Mouse (Mus musculus) left cerebral cortex, adult 2 months (tissue): ENCODE measurements around the gene Adgrb2. TPM values are rescaled to one million over a fixed set of nuclear protein-coding genes. Genes with fewer than 3 reads are reported as not detected.

Source experiments
- DNase-seq, 2 experiments: peaks; one replicate each; pipeline ENCODE4 v3.0.0; 2021 to 2022; ENCODE audit warnings: low spot score in 2 of 2, mixed read lengths in 1 of 2; ENCODE audit errors: extremely low spot score in 1 of 2
- H3K27ac ChIP-seq: fragments of 200-600 bp; 2 replicates; pipeline ENCODE4 v1.8.1; 2022
- H3K4me3 ChIP-seq: fragments of 200-600 bp; 2 replicates; pipeline ENCODE4 v1.8.1; 2022
- CTCF ChIP-seq: fragments of 200-600 bp; IDR thresholded peaks from 2 replicates; pipeline ENCODE4 v1.8.1; 2022; ENCODE audit warnings: antibody characterized with exemption, mild to moderate bottlenecking, moderate library complexity
- intact Hi-C: fragments of 180-260 bp; cut with DNase I; formaldehyde crosslinking; loops from one replicate; pipeline ENCODE4 v1.15.1; 2025
- total RNA-seq, 2 experiments: library from RNA; stranded (reverse); gene quantifications; 2 replicates each; pipeline ENCODE4 v1.2.3; 2021

Gene Adgrb2
- total RNA-seq, 2 experiments from 2014 or later = 422 to 424 TPM

- Histone ChIP-seq H3K4me3 (no peak overlapping the region), H3K27ac (no peak overlapping the region)
- intact Hi-C loops = no loop called here
- TF ChIP-seq CTCF = no peak
- no peak for DNase-seq
Measured at GRCm38 (mm10) chr4:130060937-130061336, 76.3 kb downstream of the Adgrb2 start.

GRCm38 (mm10) chr4:130063191-130063590 lies 78.5 kb downstream of the Adgrb2 start:
- intact Hi-C loops = no loop called here
- Histone ChIP-seq H3K4me3 (no peak overlapping the region), H3K27ac (no peak overlapping the region)
- DNase-seq = no peak
- no peak for TF ChIP-seq CTCF

- TF ChIP-seq CTCF = peak; percentile 71
- intact Hi-C loops = no loop called here
- DNase-seq = no peak
- no peak overlapping the region for H3K27ac ChIP-seq
- no peak overlapping the region for H3K4me3 ChIP-seq
Measured at GRCm38 (mm10) chr4:130066816-130067215, 82.1 kb downstream of the Adgrb2 start.

- H3K4me3 ChIP-seq = no peak overlapping the region
- TF ChIP-seq CTCF = no peak
- no peak for DNase-seq
- H3K27ac ChIP-seq = no peak overlapping the region
- intact Hi-C loops = no loop called here
Measured at GRCm38 (mm10) chr4:130070523-130070922, 85.9 kb downstream of the Adgrb2 start.

GRCm38 (mm10) chr4:130071758-130072157 lies 87.1 kb downstream of the Adgrb2 start:
- Histone ChIP-seq H3K4me3 (no peak overlapping the region), H3K27ac (no peak overlapping the region)
- DNase-seq = no peak
- intact Hi-C loops = no loop called here
- no peak for TF ChIP-seq CTCF

Other genes with a start within 250 kb of the Adgrb2 start
- gene Khdrbs1, start 242.6 kb upstream of the Adgrb2 start, total RNA-seq = 10 to 100 TPM; 89.7 to 92.6 TPM
- gene Ptp4a2, start 173.7 kb upstream of the Adgrb2 start, total RNA-seq = 100 to 1,000 TPM; 126 to 131 TPM
- under 1 TPM; 0.40 to 0.57 TPM for gene Spocd1, start 55.6 kb upstream of the Adgrb2 start, total RNA-seq
- gene Col16a1, start 63.0 kb downstream of the Adgrb2 start, total RNA-seq = 10 to 100 TPM; 16.2 to 20.1 TPM
- gene Pef1, start 117.7 kb downstream of the Adgrb2 start, total RNA-seq = 10 to 100 TPM; 65.6 to 81.3 TPM
- 1 to 10 TPM; 1.7 to 2.1 TPM for gene Hcrtr1, start 154.5 kb downstream of the Adgrb2 start, total RNA-seq
- gene Tinagl1, start 190.3 kb downstream of the Adgrb2 start, total RNA-seq = 10 to 100 TPM; 13.3 to 17.0 TPM
- gene Gm853, start 237.5 kb downstream of the Adgrb2 start, total RNA-seq = not detected